Mouse (Mus musculus): ENCODE data around the gene Ss18l2. TPM values are rescaled to one million over a fixed set of nuclear protein-coding genes. Genes with fewer than 3 reads are reported as not detected.

Gene Ss18l2
- polyA plus RNA-seq, 1 experiment from 2014 or later: 134 TPM

- H3K36me3 ChIP-seq: peaks cover 49% of the 10 kb centered on the region
- peaks cover 39% of the 10 kb centered on the region for H3K4me1 ChIP-seq
- H3K9me3 ChIP-seq: no peaks in the 10 kb centered on the region
- H3K4me2 ChIP-seq (replicated peaks): no peak overlapping the region
- H3K4me3 ChIP-seq: no peak overlapping the region
- no peak overlapping the region for H3K9ac ChIP-seq
- WGBS: 92% methylated on average over 10 of the region's 10 CpGs
- H3K27me3 ChIP-seq (replicated peaks): no peaks in the 10 kb centered on the region
- H3K27ac ChIP-seq: no peak overlapping the region
- no peak for ATAC-seq (ENCODE audit: low FRiP score, low read depth)
These were observed 52.1 kb downstream of the Ss18l2 start for GRCm38 (mm10) chr9:121762248-121762647.

- Histone ChIP-seq H3K4me2 (replicated peaks) (no peak overlapping the region), H3K36me3 (peaks cover 54% of the 10 kb centered on the region), H3K27ac (no peak overlapping the region), H3K9ac (no peak overlapping the region), H3K9me3 (no peaks in the 10 kb centered on the region), H3K27me3 (replicated peaks) (no peaks in the 10 kb centered on the region), H3K4me3 (no peak overlapping the region), H3K4me1 (peaks cover 34% of the 10 kb centered on the region)
- WGBS: 90% methylated on average over 25 of the region's 25 CpGs
- no peak for ATAC-seq (ENCODE audit: low FRiP score, low read depth)
These were observed 52.6 kb downstream of the Ss18l2 start for GRCm38 (mm10) chr9:121762761-121763160.

Other genes with a start within 250 kb of the Ss18l2 start
- 0.89 and 1.5 TPM in 2 replicates for gene Cck, start 214.6 kb upstream of the Ss18l2 start, polyA plus RNA-seq (2016; fragmentation: Nextera tagmentation; extraction: Ambion mirVana)
- not detected in 2 replicates for gene Lyzl4, start 68.2 kb upstream of the Ss18l2 start, polyA plus RNA-seq (2016; fragmentation: Nextera tagmentation; extraction: Ambion mirVana)
- gene Vipr1, start 67.6 kb upstream of the Ss18l2 start, polyA plus RNA-seq (2016; fragmentation: Nextera tagmentation; extraction: Ambion mirVana): 0.16 and 0.31 TPM in 2 replicates
- gene Sec22c, start 4.8 kb upstream of the Ss18l2 start, polyA plus RNA-seq (2016; fragmentation: Nextera tagmentation; extraction: Ambion mirVana): 21.5 and 23.5 TPM in 2 replicates
- gene Nktr, start 8.8 kb downstream of the Ss18l2 start, polyA plus RNA-seq (2016; fragmentation: Nextera tagmentation; extraction: Ambion mirVana): 57.6 and 64.5 TPM in 2 replicates
- gene Zfp651, start 49.0 kb downstream of the Ss18l2 start, polyA plus RNA-seq (2016; fragmentation: Nextera tagmentation; extraction: Ambion mirVana): 13.1 and 19.2 TPM in 2 replicates
- gene Klhl40, start 67.3 kb downstream of the Ss18l2 start, polyA plus RNA-seq (2016; fragmentation: Nextera tagmentation; extraction: Ambion mirVana): 2.1 and 2.8 TPM in 2 replicates
- not detected in 2 replicates for gene Hhatl, start 82.2 kb downstream of the Ss18l2 start, polyA plus RNA-seq (2016; fragmentation: Nextera tagmentation; extraction: Ambion mirVana)
- gene Ccdc13, start 129.1 kb downstream of the Ss18l2 start, polyA plus RNA-seq (2016; fragmentation: Nextera tagmentation; extraction: Ambion mirVana): 4.0 and 4.8 TPM in 2 replicates
- gene Higd1a, start 148.0 kb downstream of the Ss18l2 start, polyA plus RNA-seq (2016; fragmentation: Nextera tagmentation; extraction: Ambion mirVana): 134 and 147 TPM in 2 replicates
- gene Ackr2, start 188.0 kb downstream of the Ss18l2 start, polyA plus RNA-seq (2016; fragmentation: Nextera tagmentation; extraction: Ambion mirVana): 0.48 and 0.95 TPM in 2 replicates
- not detected in 2 replicates for gene Cyp8b1, start 206.0 kb downstream of the Ss18l2 start, polyA plus RNA-seq (2016; fragmentation: Nextera tagmentation; extraction: Ambion mirVana)
- 1.1 and 1.4 TPM in 2 replicates for gene Fam198a, start 240.7 kb downstream of the Ss18l2 start, polyA plus RNA-seq (2016; fragmentation: Nextera tagmentation; extraction: Ambion mirVana)